Mouse (Mus musculus): ENCODE results near the gene Pip4k2b. TPM values are rescaled to one million over a fixed set of nuclear protein-coding genes. Genes with fewer than 3 reads are reported as not detected.

The Pip4k2b gene
- polyA plus RNA-seq, 1 experiment from 2014 or later: 0.86 TPM

- Histone ChIP-seq H3K36me3 (ENCODE audit: insufficient read depth, low read length) (peaks cover 15% of the 10 kb centered on the region; the same call in 1 of the 2 replicates), H3K27ac (ENCODE audit: low read length) (peak overlapping the region; percentile 94), H3K4me2 (replicated peaks; ENCODE audit: low read depth, low read length) (peak overlapping the region; percentile 88), H3K9ac (replicated peaks; ENCODE audit: low read depth) (peak overlapping the region; percentile 83), H3K9me3 (ENCODE audit: low read length) (no peaks in the 10 kb centered on the region), H3K4me3 (ENCODE audit: low read depth, low read length) (peak overlapping the region; percentile 83), H3K27me3 (replicated peaks; ENCODE audit: insufficient read depth, low read length) (no peaks in the 10 kb centered on the region), H3K4me1 (ENCODE audit: insufficient read depth, low read depth, low read length) (peaks cover 12% of the 10 kb centered on the region)
- WGBS: 0% methylated on average over 20 of the region's 57 CpGs
- ATAC-seq: peak; percentile 96
- peak; percentile 100 for DNase-seq (ENCODE audit: low spot score)
- peak; percentile 82 for TF ChIP-seq EP300 (IDR thresholded peaks at IDR 0.05)
- no peak for TF ChIP-seq CTCF (IDR thresholded peaks at IDR 0.05)
Observed at GRCm38 (mm10) chr11:97744718-97745330, 320 bp upstream of the Pip4k2b start.

GRCm38 (mm10) chr11:97743423-97743822 lies 1.1 kb downstream of the Pip4k2b start:
- DNase-seq (ENCODE audit: low spot score): no peak
- WGBS: 7% methylated on average over 9 of the region's 9 CpGs
- H3K27ac ChIP-seq (ENCODE audit: low read length): peak overlapping the region; percentile 78

GRCm38 (mm10) chr11:97742591-97742990 lies 1.9 kb downstream of the Pip4k2b start:
- H3K27ac ChIP-seq (ENCODE audit: low read length): no peak overlapping the region
- DNase-seq (ENCODE audit: low spot score): no peak
- no peak overlapping the region for H3K9ac ChIP-seq (replicated peaks; ENCODE audit: low read depth)

More at GRCm38 (mm10) chr11:97743423-97743822, 1.1 kb downstream of the Pip4k2b start:
- Histone ChIP-seq H3K9ac (replicated peaks; ENCODE audit: low read depth) (peak overlapping the region; percentile 65; the same call in 1 of the 2 replicates), H3K36me3 (ENCODE audit: insufficient read depth, low read length) (peaks cover 8% of the 10 kb centered on the region; the same call in 1 of the 2 replicates), H3K4me2 (replicated peaks; ENCODE audit: low read depth, low read length) (peak overlapping the region; percentile 88), H3K9me3 (ENCODE audit: low read length) (no peaks in the 10 kb centered on the region), H3K4me3 (ENCODE audit: low read depth, low read length) (peak overlapping the region; percentile 83), H3K27me3 (replicated peaks; ENCODE audit: insufficient read depth, low read length) (no peaks in the 10 kb centered on the region), H3K4me1 (ENCODE audit: insufficient read depth, low read depth, low read length) (peaks cover 12% of the 10 kb centered on the region)
- no peak for TF ChIP-seq EP300 (IDR thresholded peaks at IDR 0.05)
- TF ChIP-seq CTCF (IDR thresholded peaks at IDR 0.05): no peak
- ATAC-seq: no peak

GRCm38 (mm10) chr11:97742157-97742556 lies 2.3 kb downstream of the Pip4k2b start:
- no peak overlapping the region for H3K4me2 ChIP-seq (replicated peaks; ENCODE audit: low read depth, low read length)

More at GRCm38 (mm10) chr11:97742591-97742990, 1.9 kb downstream of the Pip4k2b start:
- 79% methylated on average over 9 of the region's 9 CpGs for WGBS
- peaks cover 12% of the 10 kb centered on the region for H3K4me1 ChIP-seq (ENCODE audit: insufficient read depth, low read depth, low read length)
- no peak for ATAC-seq
- H3K9me3 ChIP-seq (ENCODE audit: low read length): no peaks in the 10 kb centered on the region
- peaks cover 8% of the 10 kb centered on the region; the same call in 1 of the 2 replicates for H3K36me3 ChIP-seq (ENCODE audit: insufficient read depth, low read length)
- no peak overlapping the region for H3K4me3 ChIP-seq (ENCODE audit: low read depth, low read length)
- no peaks in the 10 kb centered on the region for H3K27me3 ChIP-seq (replicated peaks; ENCODE audit: insufficient read depth, low read length)
- TF ChIP-seq EP300 (IDR thresholded peaks at IDR 0.05) (no peak), CTCF (IDR thresholded peaks at IDR 0.05) (no peak)
- peak overlapping the region; percentile 88; the same call in 1 of the 2 replicates for H3K4me2 ChIP-seq (replicated peaks; ENCODE audit: low read depth, low read length)

GRCm38 (mm10) chr11:97740190-97740589 lies 4.3 kb downstream of the Pip4k2b start:
- TF ChIP-seq CTCF (IDR thresholded peaks at IDR 0.05) (no peak), EP300 (IDR thresholded peaks at IDR 0.05) (no peak)
- H3K36me3 ChIP-seq (ENCODE audit: insufficient read depth, low read length): no peaks in the 10 kb centered on the region
- no peak overlapping the region for H3K27ac ChIP-seq (ENCODE audit: low read length)
- H3K4me3 ChIP-seq (ENCODE audit: low read depth, low read length): no peak overlapping the region
- WGBS: 33% methylated on average over 7 of the region's 7 CpGs
- H3K9me3 ChIP-seq (ENCODE audit: low read length): no peaks in the 10 kb centered on the region
- no peaks in the 10 kb centered on the region for H3K27me3 ChIP-seq (replicated peaks; ENCODE audit: insufficient read depth, low read length)
- H3K4me2 ChIP-seq (replicated peaks; ENCODE audit: low read depth, low read length): no peak overlapping the region
- peaks cover 12% of the 10 kb centered on the region for H3K4me1 ChIP-seq (ENCODE audit: insufficient read depth, low read depth, low read length)
- no peak overlapping the region for H3K9ac ChIP-seq (replicated peaks; ENCODE audit: low read depth)
- ATAC-seq (no peak), DNase-seq (ENCODE audit: low spot score) (peak; percentile 39)

More at GRCm38 (mm10) chr11:97742157-97742556, 2.3 kb downstream of the Pip4k2b start:
- Histone ChIP-seq H3K27ac (ENCODE audit: low read length) (no peak overlapping the region), H3K9ac (replicated peaks; ENCODE audit: low read depth) (no peak overlapping the region), H3K4me1 (ENCODE audit: insufficient read depth, low read depth, low read length) (peaks cover 12% of the 10 kb centered on the region), H3K27me3 (replicated peaks; ENCODE audit: insufficient read depth, low read length) (no peaks in the 10 kb centered on the region), H3K4me3 (ENCODE audit: low read depth, low read length) (no peak overlapping the region), H3K9me3 (ENCODE audit: low read length) (no peaks in the 10 kb centered on the region), H3K36me3 (ENCODE audit: insufficient read depth, low read length) (peaks cover 5% of the 10 kb centered on the region; the same call in 1 of the 2 replicates)
- TF ChIP-seq EP300 (IDR thresholded peaks at IDR 0.05) (no peak), CTCF (IDR thresholded peaks at IDR 0.05) (no peak)
- 82% methylated on average over 5 of the region's 5 CpGs for WGBS
- DNase-seq (ENCODE audit: low spot score) (no peak), ATAC-seq (no peak)

GRCm38 (mm10) chr11:97739155-97739554 lies 5.3 kb downstream of the Pip4k2b start:
- Histone ChIP-seq H3K4me1 (ENCODE audit: insufficient read depth, low read depth, low read length) (peaks cover 12% of the 10 kb centered on the region), H3K9me3 (ENCODE audit: low read length) (no peaks in the 10 kb centered on the region), H3K9ac (replicated peaks; ENCODE audit: low read depth) (no peak overlapping the region), H3K27me3 (replicated peaks; ENCODE audit: insufficient read depth, low read length) (no peaks in the 10 kb centered on the region), H3K36me3 (ENCODE audit: insufficient read depth, low read length) (no peaks in the 10 kb centered on the region), H3K27ac (ENCODE audit: low read length) (no peak overlapping the region), H3K4me3 (ENCODE audit: low read depth, low read length) (no peak overlapping the region), H3K4me2 (replicated peaks; ENCODE audit: low read depth, low read length) (no peak overlapping the region)
- DNase-seq (ENCODE audit: low spot score) (no peak), ATAC-seq (no peak)
- 82% methylated on average over 3 of the region's 3 CpGs for WGBS
- TF ChIP-seq EP300 (IDR thresholded peaks at IDR 0.05): no peak
- TF ChIP-seq CTCF (IDR thresholded peaks at IDR 0.05): peak; percentile 44

Data from lung, postnatal 0 days (tissue).